Mouse (Mus musculus) urinary bladder, adult 2 months (tissue): ENCODE data around the gene Glis1. TPM values are rescaled to one million over a fixed set of nuclear protein-coding genes. Genes with fewer than 3 reads are reported as not detected.

Experiments used
- DNase-seq: peaks from one replicate; pipeline ENCODE4 v3.0.0; 2022; ENCODE audit warnings: low spot score
- polyA plus RNA-seq: library from polyadenylated mRNA; depleted of rRNA; stranded (reverse); fragments of >200 nt; gene quantifications from 2 replicates; pipeline ENCODE4 v1.2.3, GENCODE M21; 2012

Gene Glis1
- polyA plus RNA-seq, 1 experiment, result 0.12 TPM

DNA sequence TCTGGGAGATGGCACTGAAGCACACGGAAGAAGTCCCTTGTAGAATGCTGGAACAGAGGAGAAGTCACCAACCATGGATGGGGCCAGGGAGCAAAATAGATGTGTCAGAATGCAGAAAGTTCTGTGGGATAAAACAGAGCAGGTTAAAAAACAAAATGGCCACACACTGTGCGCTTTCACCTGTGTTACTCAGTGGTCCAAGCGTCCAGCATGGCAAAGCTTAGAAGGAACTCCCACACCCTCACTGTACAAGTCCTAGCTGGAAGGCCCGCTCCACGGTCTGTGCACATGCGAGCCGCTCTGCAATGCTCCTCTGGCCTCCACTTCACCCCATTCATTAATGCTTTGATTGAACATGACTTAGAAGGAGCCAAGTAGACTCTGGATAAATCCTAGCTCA, 81.2 kb downstream of the Glis1 start:
- no peak for DNase-seq

DNA sequence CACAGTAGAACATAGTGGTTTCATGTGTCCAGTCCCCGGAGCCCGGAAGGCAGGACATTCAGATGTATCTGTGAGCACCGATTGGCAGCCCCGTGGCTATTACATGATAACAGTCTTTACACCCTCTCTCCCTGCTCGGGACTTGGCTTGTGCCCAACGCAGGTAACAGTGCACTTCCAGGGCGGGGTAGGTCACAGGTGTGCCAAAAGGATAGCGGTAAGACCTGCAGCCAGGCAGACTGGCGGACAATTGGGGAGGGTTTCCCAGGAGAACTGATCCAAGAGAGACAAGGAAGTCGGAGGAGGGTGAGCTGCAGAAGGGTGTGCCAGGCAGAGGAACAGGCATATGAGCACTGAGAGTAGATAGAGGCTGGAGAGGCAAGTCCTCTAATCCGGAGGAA, 84.4 kb downstream of the Glis1 start:
- DNase-seq, result peak; percentile 16

DNA sequence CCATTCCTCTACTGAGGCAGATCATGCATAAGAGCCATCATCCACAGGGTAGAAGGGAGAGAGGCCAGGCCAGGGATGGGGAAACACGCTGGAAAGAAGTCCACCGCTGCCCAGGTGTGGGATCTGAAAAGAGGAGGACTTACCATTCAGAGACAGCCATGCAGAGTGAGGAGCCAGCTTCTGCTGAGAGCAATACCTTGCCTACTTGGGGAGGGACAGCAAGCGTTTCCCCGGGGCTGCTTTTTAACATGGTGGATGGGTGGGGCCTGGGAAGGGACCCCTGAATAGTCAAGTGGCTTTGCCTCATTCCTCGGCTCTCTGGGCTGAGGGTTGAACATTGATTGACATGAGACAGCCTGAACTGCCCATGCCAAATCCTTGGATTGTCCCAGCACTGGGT, 85.7 kb downstream of the Glis1 start:
- DNase-seq, result peak; percentile 6

DNA sequence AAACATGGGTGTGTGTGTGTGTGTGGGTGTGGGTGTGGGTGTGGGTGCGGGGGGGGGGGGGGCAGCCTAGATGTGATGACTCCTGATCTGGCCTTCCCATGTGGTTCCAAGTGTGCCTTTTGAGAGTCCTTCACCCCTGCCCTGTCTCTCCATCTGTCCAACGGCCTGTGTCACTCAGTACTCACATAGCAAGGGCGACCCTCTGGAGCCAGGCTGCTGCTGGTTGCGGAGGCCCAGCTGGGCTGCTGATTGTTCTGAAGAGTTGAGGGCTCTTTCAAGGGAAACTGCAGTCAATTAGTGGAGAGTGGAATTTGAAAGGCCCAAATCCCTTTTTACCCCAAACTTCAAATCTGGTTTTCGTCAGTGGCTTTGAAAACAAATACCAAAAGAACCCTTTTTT, 86.4 kb downstream of the Glis1 start:
- peak; percentile 9 for DNase-seq

DNA sequence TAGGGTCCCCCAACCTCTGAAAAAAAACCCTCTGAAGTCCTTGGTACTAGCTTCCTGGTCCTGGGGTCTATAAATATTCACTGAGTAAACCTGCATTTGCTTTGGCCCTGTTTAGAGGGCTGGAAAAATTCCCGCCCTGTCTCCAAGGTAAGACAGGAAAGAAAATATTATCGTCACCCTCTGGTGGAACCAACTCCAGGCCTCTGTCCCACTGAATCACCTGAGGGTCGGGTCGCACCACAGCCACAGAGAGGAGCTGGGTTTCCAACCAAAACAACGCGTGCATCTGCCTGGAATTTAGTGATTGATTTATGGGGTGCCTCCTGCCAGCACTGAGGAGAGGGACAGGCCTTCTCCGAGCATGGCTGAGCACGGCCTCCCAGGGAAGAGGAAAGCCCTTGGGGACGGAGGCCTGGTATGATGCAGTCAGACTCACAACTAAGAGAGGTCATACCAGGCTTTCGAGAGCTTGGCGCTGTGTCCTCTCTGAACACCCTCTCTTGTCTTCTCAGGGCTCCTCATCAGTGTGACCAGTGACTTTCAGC, 89.3 kb downstream of the Glis1 start:
- peak; percentile 12 for DNase-seq

DNA sequence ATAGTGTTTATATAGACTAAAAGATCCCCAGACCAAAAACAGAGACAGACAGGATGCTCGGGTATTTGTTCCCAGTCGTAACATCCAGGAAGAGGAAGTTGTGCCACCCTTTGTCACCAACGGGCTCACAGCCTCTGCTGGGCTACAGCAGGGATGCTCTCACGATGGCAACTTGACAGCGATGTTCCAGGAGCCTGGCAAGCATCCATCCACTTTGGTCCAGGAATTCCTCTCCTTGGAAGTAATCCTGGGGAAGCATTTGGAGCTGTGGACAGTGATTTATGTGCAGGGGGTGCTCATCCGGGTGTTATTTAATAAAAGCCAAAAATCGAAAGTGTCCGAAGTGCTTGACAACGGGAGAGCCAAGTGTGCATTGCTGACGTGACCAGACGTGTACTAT, 100.7 kb downstream of the Glis1 start:
- peak; percentile 19 for DNase-seq

DNA sequence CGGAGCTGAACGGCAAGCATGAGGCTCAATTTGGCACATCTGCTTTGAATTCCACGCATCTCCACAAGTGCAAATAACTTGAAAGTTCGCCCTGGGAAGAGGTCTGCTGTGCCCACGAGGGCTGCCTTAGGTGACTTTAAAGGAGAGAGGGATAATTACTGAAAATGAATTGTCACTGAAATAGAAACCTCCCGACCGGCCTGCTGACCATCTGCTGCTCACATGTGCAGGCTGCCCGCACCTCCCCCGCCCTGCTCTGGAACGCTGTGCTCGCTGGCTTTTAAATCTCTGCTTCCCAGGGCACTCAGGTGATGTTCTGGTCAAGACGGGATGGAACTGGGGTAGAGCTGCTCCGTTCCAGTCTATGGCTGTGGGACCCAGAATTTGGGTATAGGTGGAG, 103.7 kb downstream of the Glis1 start:
- no peak for DNase-seq

DNA sequence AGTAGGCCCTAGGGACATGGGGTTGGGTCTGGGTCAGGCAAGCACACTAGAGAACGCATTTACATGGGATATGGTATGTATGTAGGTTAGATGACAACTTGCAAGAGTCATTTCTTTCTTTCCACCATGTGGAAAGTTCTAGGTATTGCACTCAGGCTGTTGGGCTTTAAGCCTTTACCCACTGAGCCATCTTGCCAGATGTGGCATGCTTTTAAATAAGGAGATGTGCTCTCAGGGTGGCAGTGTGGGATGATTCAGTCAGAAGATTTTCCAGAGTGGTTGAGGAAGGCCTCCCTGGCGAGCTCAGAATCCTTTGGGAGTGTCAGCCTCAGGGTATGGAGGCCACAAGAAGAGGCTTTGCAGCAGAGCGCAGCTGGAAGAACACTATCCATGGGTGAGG, 104.2 kb downstream of the Glis1 start:
- no peak for DNase-seq

DNA sequence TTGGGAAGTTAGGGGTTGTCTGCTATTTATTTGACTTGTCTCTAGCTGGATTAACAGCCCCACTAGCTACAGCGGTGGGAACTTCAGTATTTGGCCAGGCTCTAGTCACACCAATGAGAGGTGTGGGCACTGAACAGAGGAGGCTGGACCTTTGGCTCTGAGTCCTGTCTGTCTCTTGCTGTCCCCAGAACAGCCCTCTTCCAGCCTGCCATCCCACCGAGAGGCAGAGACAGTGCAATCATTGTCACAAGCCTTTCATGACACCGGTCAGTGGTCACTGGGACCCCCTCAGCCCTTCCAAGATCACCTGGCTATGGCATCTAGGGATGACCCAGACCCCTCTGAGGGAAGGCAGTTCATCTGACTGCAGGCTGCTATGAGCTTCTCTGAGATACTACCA, 104.6 kb downstream of the Glis1 start:
- no peak for DNase-seq

DNA sequence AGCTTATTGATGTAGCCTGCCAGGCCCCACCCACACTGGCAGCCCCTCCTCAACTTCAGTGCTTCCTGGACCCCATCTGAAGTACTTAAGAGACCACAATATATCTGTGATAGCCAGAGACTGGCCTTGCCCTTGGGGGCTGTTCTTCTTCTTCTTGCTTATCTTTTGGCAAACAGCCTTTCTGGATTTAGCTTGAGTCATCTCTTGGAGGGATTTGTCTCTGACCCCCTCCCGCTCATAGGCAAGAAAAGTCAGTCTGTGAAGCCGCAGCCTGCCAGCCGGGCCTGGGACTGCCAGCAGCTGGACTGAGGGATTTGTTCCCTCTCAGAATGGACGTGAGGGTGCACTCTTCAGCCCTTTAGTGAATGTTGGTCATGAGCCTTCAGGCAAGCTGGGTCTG, 107.4 kb downstream of the Glis1 start:
- DNase-seq, result peak; percentile 10

DNA sequence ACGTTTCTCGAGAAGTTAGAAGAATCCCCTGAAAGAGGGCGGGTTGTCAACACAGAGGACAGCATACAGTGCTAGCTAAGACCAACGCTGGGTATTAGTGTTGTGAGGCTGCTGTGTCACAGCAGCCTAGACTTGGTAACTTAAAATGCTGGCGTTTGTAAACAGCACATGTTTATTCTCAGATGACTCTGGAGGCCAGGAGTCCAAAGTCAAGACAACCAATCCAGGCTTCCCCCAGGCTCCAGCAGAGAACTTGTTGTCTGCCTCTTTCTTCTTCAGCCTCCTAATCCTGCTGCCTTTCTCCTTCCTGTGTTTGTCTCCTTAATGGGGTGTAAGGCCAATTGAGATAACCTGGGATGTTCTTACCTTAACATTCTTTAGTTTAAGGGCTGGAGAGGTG, 110.5 kb downstream of the Glis1 start:
- DNase-seq, result no peak

DNA sequence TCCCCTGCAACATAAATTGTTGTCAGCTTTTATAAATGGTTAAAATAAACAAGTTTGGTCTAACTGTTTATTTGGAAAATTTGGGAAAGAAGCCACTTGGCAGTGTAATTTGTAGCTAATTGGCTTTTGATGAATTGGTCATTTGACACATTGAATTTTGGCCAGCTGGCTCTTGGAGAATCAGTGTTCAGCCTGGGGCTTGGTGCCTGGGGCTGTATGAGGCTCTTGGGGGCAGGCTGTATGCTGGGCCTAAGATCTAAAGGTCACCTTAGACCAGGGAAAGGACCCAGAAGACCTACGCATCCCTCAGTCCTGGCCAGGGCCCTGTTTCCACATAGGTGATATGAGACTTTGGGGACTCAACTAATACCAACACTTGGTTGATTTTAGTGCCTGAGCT, 111.3 kb downstream of the Glis1 start:
- no peak for DNase-seq

DNA sequence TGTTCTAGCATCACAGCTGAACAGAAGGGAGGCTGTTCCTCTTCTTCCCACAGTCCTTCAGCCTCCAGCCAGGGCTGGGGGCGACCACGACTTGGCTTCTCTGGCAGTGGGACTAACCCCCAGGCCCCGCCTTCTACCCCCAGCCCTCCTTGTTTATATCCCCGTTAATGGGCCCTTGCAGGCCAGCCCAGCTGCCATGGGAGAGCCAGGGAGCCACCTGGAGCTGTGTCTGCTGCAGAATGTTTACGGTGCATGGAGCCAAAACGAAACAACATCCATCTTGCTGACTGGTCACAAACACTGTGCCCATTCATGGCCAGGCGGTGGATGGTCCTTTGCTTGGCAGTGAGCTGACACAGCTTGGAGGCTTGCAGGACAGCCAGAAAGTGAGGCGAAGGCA, 112.1 kb downstream of the Glis1 start:
- peak; percentile 10 for DNase-seq

DNA sequence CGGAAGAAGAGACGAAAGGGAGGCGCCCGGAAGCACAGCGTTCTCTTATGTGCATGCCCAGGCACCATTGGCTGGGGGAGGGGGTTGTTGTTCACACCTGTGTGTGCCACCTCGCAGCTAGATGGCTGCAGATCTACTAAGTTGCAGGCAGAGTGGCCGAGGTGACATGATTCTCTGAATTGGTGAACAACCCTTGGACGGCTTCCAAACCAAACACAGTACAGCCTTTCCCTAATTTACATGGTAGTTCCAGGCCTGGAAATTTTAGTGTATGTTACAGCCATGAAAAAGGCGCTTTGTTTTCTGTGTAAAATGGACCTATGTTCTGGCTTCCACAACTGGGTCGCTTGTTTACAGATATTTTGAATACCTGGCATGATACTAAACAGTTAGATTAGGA, 115.7 kb downstream of the Glis1 start:
- DNase-seq, result peak; percentile 10

DNA sequence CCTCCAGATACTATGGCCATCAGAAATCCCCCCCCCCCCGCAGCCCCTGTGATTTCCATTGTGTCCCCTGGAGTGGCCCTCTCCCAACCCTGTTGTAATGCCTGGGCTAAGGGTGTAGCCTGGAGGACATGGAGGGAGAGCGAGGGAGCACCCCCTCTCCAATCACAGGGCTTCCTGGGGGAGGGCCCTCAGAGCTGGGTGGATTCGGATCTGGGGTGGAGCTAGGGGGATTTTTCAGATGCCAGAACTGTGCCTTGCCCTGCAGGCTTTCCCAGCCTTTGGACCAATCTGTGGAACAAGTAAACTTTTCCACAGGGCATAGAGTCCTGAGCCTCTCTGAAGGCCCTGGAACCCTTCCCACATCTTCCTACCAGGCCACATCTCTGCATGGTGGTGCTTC, 116.2 kb downstream of the Glis1 start:
- DNase-seq, result peak; percentile 8

DNA sequence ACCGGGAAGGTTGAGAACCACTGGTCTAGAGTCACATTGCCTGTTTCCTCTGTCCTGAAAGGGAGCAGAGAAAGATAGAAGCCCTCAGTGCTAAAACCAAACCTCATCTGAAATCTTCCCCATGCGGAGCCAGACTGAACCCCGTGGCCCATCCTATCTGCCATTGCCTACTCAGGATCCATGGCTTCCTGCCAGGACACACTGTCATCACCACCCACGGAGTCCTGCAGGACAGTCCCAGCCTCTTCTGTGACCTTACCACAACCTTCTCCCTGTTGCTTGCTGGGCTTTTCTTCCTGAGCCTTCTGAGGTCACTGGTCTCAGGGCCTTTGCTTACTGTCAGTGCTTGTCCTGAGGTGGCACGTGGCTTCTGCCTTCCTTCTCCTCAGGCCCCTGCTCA, 118.3 kb downstream of the Glis1 start:
- peak; percentile 11 for DNase-seq

DNA sequence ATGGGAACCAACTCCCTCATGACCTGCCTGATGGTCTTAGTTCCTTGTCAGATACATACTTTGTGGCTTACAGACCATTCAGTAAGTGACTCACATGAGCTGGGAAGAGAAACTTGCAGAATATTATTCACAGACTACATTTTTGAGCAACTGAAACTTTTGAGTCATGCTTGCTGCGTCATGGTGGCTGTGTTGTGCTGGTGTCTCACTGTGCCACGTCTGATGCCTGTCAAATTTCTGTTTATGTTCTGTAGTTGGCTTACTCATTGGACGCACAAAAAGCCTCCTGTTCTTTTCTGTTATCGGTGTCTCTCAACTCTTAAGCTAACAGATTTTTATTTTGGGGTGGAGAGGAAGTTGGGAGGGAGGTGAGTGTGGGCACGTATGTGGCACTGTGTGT, 119.4 kb downstream of the Glis1 start:
- peak; percentile 14 for DNase-seq

DNA sequence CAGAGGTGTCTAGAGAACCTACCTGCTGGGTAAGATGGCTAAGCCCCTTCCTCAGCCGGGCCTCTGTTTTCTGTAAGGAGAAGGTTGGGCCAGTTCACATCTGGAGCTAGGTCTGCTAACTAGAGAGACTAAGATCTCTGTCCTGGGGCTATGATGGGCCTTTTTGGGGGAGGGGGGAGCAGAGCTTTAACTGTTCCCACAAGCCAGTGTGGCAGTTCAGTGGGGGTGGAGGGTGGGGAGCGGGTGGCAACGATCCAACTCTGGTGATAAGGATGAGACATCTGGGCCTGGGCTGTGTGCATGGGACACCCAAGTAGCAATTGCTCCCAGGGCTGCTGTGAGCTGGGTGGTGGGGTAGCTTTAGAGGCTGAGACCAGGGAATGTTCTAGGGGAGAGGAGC, 124.4 kb downstream of the Glis1 start:
- DNase-seq, result no peak

DNA sequence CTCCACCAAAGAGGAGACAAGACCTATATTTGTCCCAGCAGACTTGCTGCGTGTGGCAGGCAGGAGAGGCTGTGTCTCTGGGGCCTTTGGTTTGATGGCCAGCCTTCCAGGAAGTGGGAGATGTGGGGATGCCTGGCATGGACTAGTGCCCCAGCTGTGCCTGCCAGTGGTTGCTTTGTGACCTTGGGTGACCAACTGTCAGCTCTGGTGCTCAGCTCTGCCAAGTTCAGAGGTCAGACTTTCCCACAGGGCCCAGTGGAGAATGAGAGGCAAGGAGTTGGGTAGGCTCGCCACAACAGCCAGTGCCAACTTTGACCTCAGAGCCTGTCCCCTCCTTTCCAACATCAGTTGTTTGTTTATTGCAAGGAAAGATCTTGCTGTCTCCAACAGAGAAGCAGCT, 126.7 kb downstream of the Glis1 start:
- DNase-seq, result no peak

DNA sequence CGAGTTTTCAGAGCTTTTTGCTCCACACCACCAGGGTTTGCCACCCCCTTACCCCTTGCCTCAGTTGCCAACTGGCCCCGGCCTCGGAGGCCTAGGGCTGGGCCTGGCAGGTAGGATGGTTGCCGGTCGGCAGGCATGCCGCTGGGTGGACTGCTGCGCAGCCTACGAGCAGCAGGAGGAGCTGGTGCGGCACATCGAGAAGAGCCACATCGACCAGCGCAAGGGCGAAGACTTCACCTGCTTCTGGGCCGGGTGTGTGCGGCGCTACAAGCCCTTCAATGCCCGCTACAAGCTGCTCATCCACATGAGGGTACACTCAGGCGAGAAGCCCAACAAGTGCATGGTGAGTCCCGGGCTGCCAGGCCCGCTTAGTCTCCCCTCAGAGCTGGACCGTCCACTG, 133.8 kb downstream of the Glis1 start:
- DNase-seq, result no peak

DNA sequence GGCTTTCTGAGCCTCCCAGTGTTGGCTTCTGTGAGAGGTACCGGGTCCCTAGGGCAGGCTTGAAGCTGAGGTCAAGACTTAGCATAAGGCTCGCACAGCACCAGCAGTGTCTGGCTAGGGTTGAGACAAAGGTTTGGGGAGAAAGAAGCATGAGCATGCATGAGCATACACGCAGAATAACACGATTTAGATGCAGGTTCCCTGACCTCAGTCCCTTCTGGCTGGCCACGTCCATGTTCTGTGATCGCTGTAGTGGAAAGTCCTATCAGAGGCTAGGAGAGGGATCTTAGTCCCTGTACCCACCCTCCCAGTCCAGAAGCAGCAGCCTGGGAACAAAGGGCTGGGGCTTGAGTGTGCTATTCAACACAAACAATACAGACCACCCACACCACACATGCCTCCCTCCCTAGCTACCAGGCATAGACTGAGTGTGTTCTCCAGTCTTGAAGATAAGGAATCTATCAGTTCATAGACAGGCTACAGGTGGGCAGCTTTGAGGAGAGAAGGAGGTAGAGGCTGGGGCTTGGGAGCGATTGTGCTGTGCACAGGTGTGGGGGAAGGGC, 134.6 kb downstream of the Glis1 start:
- DNase-seq, result no peak

DNA sequence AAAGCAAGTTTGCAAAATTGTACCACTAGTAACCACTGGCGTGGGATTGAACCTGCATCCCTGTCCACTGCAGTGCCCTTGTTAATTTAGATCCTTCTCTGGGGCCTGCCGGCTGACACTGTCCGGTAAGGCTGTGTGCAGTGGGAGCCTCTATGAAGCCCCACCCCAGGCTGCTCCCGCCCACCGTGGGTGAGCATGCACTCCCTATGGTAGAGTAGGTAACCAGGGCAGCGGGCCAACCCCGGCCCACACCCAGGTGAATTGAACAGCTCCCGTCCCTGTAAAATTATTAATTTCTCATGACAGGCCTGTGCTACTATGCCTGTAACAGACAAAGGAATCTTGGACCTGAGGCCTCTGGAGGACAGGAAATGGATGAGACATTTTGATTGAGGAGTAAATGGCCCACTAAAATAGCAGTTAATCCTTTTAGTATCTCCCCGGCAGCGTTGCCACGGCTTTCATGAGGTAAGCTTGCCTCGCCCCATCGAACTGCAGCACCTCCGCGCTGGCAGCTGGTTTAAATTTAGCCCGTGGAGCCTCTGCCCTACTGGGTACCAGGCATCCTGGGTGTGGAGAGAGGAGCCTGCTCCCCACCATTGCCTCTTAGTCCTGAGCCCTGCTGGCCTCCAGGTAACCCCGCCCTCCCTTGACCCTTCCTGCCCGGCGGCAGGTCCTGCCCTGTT, 136.1 kb downstream of the Glis1 start:
- no peak for DNase-seq

DNA sequence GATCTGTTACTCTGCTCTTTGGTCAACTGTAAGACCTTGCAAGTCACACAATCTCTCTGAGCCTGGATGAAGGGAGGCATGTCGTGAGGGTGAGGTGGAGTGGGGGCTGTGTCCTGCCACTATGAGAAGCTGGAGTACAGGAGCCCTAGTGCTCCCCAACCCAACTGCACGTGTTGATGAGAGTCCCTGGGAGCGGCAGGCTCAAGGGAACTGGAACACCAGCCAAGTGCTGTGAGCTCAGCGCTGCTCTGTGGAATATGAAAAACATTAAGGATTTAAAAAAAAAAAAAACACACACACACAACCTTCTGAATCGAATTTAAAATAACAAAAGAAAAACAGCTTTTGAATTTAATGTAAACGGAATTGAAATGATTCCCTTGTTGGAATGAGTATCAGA, 141.4 kb downstream of the Glis1 start:
- no peak for DNase-seq

DNA sequence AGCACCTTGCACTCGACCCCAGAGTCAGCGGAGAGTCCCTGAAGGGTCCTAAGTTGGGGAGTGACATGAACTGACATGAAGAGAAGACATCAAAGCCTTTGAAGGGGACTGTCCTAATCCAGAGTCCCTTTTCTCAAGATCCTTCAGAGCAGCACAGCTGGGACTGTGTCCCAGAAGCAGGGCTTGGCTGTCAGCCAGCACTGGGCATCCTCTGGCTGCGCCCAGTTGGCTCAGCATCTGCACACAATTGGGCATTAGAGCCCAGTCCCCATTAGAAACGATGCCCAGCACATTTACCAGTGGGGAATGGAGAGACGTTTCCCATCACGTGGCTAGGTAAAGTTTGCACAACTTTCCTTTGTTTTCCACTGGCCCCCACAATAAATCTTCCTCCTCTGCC, 142.4 kb downstream of the Glis1 start:
- DNase-seq, result no peak
